ENCODE assay signal across 15 mouse cellular contexts in the genomic region with DNA sequence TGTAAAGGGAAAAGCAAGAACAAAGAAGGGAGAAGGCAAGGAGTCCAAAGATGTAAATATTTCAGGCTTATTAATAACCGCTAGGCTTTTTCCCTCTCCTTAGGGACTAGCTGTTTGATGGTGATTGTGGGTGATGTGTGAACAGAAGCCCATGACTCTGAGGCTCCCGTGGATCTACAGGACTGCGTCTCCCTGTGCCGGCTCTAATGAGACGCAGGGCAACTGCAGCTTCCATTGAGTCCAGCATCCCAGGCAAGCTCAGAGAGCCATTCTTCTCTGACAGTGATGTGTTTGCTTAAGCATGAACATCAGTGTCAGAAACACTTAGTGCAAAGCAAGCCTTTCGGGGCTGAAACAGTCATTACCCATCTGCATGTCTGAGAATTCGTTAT.
A peak's percentile ranks its signal among the peaks of the same experiment; 100 is the strongest.
DNase-seq lines count a peak whose midpoint lies in the region; ATAC-seq and TF ChIP-seq lines count a peak whose summit lies in the region.
"Had no signal": no experiment of that assay in that cellular context is flagged by ENCODE, and none has a peak within 500 bp of the region (broad histone marks: within the 10 kb centered on the region; RNA-seq: fewer than 3 reads in every experiment).

No protein-coding gene starts in this region.

- H3K36me3 ChIP-seq in forebrain, embryonic 12.5 days (replicated peaks) = no peaks in the 10 kb centered on the region
- H3K36me3 ChIP-seq in forebrain, postnatal 0 days (ENCODE audit: insufficient read depth) = no peaks in the 10 kb centered on the region
- H3K36me3 ChIP-seq in hindbrain, embryonic 14.5 days (replicated peaks; ENCODE audit: control insufficient read depth, insufficient read depth) = no peaks in the 10 kb centered on the region
- no peaks in the 10 kb centered on the region for H3K36me3 ChIP-seq in midbrain, embryonic 16.5 days (ENCODE audit: control insufficient read depth, insufficient read depth, low read length)
- no peaks in the 10 kb centered on the region for H3K36me3 ChIP-seq in kidney, embryonic 15.5 days
- H3K36me3 ChIP-seq: limb, embryonic 13.5 days; liver, embryonic 15.5 days had no signal

- H3K27me3 ChIP-seq in forebrain, embryonic 12.5 days = no peaks in the 10 kb centered on the region
- no peaks in the 10 kb centered on the region for H3K27me3 ChIP-seq in forebrain, postnatal 0 days (ENCODE audit: insufficient read depth, low read length)
- H3K27me3 ChIP-seq in hindbrain, embryonic 14.5 days (ENCODE audit: control insufficient read depth, insufficient read depth, low read length) = no peaks in the 10 kb centered on the region
- no peaks in the 10 kb centered on the region for H3K27me3 ChIP-seq in midbrain, embryonic 16.5 days (ENCODE audit: control insufficient read depth, insufficient read depth, low read depth, low read length)
- no peaks in the 10 kb centered on the region for H3K27me3 ChIP-seq in kidney, embryonic 15.5 days
- H3K27me3 ChIP-seq: limb, embryonic 13.5 days; liver, embryonic 15.5 days had no signal

- no peak overlapping the region for H3K27ac ChIP-seq in forebrain, embryonic 12.5 days
- no peak overlapping the region for H3K27ac ChIP-seq in forebrain, postnatal 0 days (ENCODE audit: low read depth, low read length)
- H3K27ac ChIP-seq in hindbrain, embryonic 14.5 days = peak overlapping the region; percentile 27
- peak overlapping the region; percentile 73 for H3K27ac ChIP-seq in midbrain, embryonic 16.5 days (ENCODE audit: low read length)
- H3K27ac ChIP-seq in kidney, embryonic 15.5 days = no peak overlapping the region
- H3K27ac ChIP-seq: limb, embryonic 13.5 days; liver, embryonic 15.5 days had no signal

- H3K4me2 ChIP-seq in forebrain, embryonic 12.5 days = no peak overlapping the region
- H3K4me2 ChIP-seq in forebrain, postnatal 0 days (ENCODE audit: low read depth) = no peak overlapping the region
- H3K4me2 ChIP-seq in hindbrain, embryonic 14.5 days (replicated peaks) = peak overlapping the region; percentile 3; the same call in 1 of the 2 replicates
- H3K4me2 ChIP-seq in midbrain, embryonic 16.5 days (ENCODE audit: low read length) = peak overlapping the region; percentile 37
- no peak overlapping the region for H3K4me2 ChIP-seq in kidney, embryonic 15.5 days
- H3K4me2 ChIP-seq: limb, embryonic 13.5 days; liver, embryonic 15.5 days had no signal

- no peak for DNase-seq in forebrain, postnatal 0 days
- DNase-seq in embryo, embryonic 10.5 days (ENCODE audit: low spot score) = peak; percentile 22
- peak; percentile 62 for DNase-seq in hindbrain, embryonic 14.5 days (ENCODE audit: low spot score)
- DNase-seq in testis, postnatal 14 days (ENCODE audit: low spot score) = no peak
- no peak for DNase-seq in layer of hippocampus, adult 8-10 months (ENCODE audit: low spot score in 2 of 2)
- DNase-seq: cerebellum, adult 11 months; heart, adult 18-20 months; lung, postnatal 14 days; right cerebral cortex, postnatal 25 days had no signal

- no peak for TF ChIP-seq CTCF in forebrain, postnatal 0 days (IDR thresholded peaks at IDR 0.05; ENCODE audit: low read depth)

- ATAC-seq in forebrain, embryonic 12.5 days (ENCODE audit: low FRiP score) = peak; percentile 76; the same call in 1 of the 2 replicates
- ATAC-seq in forebrain, postnatal 0 days = no peak
- ATAC-seq in hindbrain, embryonic 14.5 days (ENCODE audit: low FRiP score) = peak; percentile 62; the same call in 1 of the 2 replicates
- peak; percentile 85 for ATAC-seq in midbrain, embryonic 16.5 days
- no peak for ATAC-seq in kidney, embryonic 15.5 days (replicated peaks; ENCODE audit: low FRiP score)
- ATAC-seq: inflammation-experienced regulatory T-cells, adult 6 months had no signal

- H3K4me1 ChIP-seq in forebrain, embryonic 12.5 days = peaks cover 16% of the 10 kb centered on the region; the same call in 1 of the 2 replicates
- H3K4me1 ChIP-seq in forebrain, postnatal 0 days (ENCODE audit: insufficient read depth) = no peaks in the 10 kb centered on the region
- H3K4me1 ChIP-seq in hindbrain, embryonic 14.5 days (replicated peaks; ENCODE audit: control insufficient read depth, insufficient read depth, low read length) = peaks cover 15% of the 10 kb centered on the region; the same call in 1 of the 2 replicates
- peaks cover 13% of the 10 kb centered on the region for H3K4me1 ChIP-seq in midbrain, embryonic 16.5 days (ENCODE audit: control insufficient read depth, insufficient read depth, low read length)
- 0 out of 2 replicates have a peak, but pooled peaks cover 5% of the 10 kb centered on the region for H3K4me1 ChIP-seq in kidney, embryonic 15.5 days
- H3K4me1 ChIP-seq: liver, embryonic 15.5 days had no signal

- H3K9ac ChIP-seq in forebrain, embryonic 12.5 days = no peak overlapping the region
- no peak overlapping the region for H3K9ac ChIP-seq in forebrain, postnatal 0 days
- H3K9ac ChIP-seq in hindbrain, embryonic 14.5 days = no peak overlapping the region
- H3K9ac ChIP-seq in midbrain, embryonic 16.5 days (ENCODE audit: low read depth, low read length) = peak overlapping the region; percentile 54
- no peak overlapping the region for H3K9ac ChIP-seq in kidney, embryonic 15.5 days
- H3K9ac ChIP-seq: limb, embryonic 13.5 days; liver, embryonic 15.5 days had no signal

- H3K9me3 ChIP-seq in forebrain, embryonic 12.5 days = no peaks in the 10 kb centered on the region
- H3K9me3 ChIP-seq in forebrain, postnatal 0 days (ENCODE audit: low read length) = no peaks in the 10 kb centered on the region
- H3K9me3 ChIP-seq in hindbrain, embryonic 14.5 days (ENCODE audit: control insufficient read depth, low read length) = no peaks in the 10 kb centered on the region
- no peaks in the 10 kb centered on the region for H3K9me3 ChIP-seq in midbrain, embryonic 16.5 days (replicated peaks; ENCODE audit: control insufficient read depth, low read length, poor library complexity, severe bottlenecking)
- H3K9me3 ChIP-seq in kidney, embryonic 15.5 days (replicated peaks) = no peaks in the 10 kb centered on the region
- H3K9me3 ChIP-seq: limb, embryonic 13.5 days; liver, embryonic 15.5 days had no signal

- no peak overlapping the region for H3K4me3 ChIP-seq in forebrain, embryonic 12.5 days (replicated peaks)
- H3K4me3 ChIP-seq in forebrain, postnatal 0 days (ENCODE audit: low read depth, low read length) = no peak overlapping the region
- H3K4me3 ChIP-seq in hindbrain, embryonic 14.5 days (replicated peaks; ENCODE audit: low read length) = no peak overlapping the region
- no peak overlapping the region for H3K4me3 ChIP-seq in midbrain, embryonic 16.5 days (ENCODE audit: low read depth, low read length)
- H3K4me3 ChIP-seq in kidney, embryonic 15.5 days (replicated peaks) = no peak overlapping the region
- H3K4me3 ChIP-seq: limb, embryonic 13.5 days; liver, embryonic 15.5 days had no signal

- 46% methylated on average over 7 of the region's 7 CpGs for WGBS in forebrain, embryonic 12.5 days
- 24% methylated on average over 7 of the region's 7 CpGs for WGBS in forebrain, postnatal 0 days
- WGBS in hindbrain, embryonic 14.5 days = 29% methylated on average over 7 of the region's 7 CpGs
- WGBS in midbrain, embryonic 16.5 days = 19% methylated on average over 7 of the region's 7 CpGs
- 77% methylated on average over 7 of the region's 7 CpGs for WGBS in kidney, embryonic 15.5 days

Comparison
In these comparisons a context has a peak if more than half of its experiments do, and no peak if none do; other contexts are left out.
1. ATAC-seq: peak in forebrain, embryonic 12.5 days (single experiment), hindbrain, embryonic 14.5 days (single experiment) and midbrain, embryonic 16.5 days (single experiment); none in forebrain, postnatal 0 days (single experiment) and kidney, embryonic 15.5 days (single experiment).
2. H3K27ac ChIP-seq: peak in hindbrain, embryonic 14.5 days (single experiment) and midbrain, embryonic 16.5 days (single experiment); none in forebrain, embryonic 12.5 days (single experiment), forebrain, postnatal 0 days (single experiment) and kidney, embryonic 15.5 days (single experiment).
3. H3K4me2 ChIP-seq: peak in hindbrain, embryonic 14.5 days (single experiment) and midbrain, embryonic 16.5 days (single experiment); none in forebrain, embryonic 12.5 days (single experiment), forebrain, postnatal 0 days (single experiment) and kidney, embryonic 15.5 days (single experiment).
4. DNase-seq: peak in embryo, embryonic 10.5 days (single experiment) and hindbrain, embryonic 14.5 days (single experiment); none in forebrain, postnatal 0 days (single experiment), testis, postnatal 14 days (single experiment) and layer of hippocampus, adult 8-10 months (0 of 2).